Mouse (Mus musculus): ENCODE measurements around the gene Ripk1.

Gene Ripk1

DNA sequence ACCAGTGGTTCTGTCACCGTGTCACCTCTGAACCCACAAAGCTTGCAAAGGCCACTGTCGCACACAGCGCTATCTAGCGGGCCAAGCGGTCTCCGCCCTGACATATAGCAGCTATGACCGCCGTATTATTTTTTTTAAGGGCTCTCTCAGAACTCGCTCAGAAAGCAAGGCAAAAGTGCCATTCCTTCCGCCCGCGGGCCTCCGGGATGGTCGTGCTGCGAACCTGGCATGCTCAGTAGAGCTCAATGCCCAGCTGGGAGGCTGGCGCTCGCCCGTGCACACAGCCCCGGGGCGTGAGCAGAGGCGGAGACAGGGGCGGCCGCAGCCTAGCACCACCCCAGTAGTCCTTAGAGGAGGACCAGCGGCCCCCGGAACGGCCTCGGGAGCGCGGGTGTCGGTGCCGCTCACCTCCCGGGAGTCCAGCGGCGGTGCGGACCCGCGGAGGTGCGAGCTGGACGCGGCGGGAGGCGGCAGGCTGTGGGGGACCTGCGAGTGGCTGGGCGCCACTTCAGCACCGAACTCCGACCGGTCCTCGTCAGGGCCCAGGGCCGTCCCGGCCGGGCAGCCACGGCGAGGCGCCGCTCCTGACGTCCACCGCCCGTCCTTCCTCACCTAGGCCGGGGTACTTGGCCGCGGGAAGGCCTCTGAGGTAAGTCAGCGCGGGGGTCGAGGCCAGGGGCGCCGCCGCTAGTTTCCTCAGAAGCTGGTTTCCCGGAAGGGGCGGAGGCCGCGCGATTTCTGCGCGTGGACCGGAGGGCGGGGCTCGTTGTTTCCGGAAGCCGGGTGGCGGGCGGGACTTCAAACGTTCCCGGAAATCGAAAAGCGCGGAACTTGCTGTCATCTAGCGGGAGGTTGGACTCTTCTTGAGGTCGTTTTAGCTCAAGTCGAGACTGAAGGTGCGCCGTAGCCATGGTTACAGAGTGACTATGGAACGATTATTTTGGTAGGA is at the start of gene Ripk1, which contains the start of gene Serpinb6a:
Gene Ripk1, plus strand, starts transcription at position 306 of the 949 bp plus-strand sequence.
Gene Serpinb6a, minus strand, starts transcription at position 737 of the 949 bp plus-strand sequence.
- peak; percentile 87 for DNase-seq

DNA sequence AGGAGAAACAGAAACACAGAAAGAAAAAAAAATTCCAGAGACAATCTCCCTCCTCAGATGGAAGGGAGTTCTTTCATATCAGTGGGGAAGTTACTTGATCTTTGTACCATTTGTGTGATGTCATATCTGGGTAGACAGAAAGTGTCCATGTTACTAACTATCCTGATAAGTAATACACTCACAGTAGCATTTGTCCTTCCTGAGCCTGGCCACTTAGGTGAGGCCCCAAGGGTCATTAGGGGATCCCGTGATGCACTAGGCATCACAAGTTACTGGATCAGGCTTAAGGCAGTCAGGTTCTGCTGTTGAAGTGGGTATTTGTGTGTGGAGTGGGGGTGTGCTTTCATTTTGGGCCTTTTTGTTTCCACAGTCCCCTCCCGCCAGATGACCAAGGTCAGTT is 49.2 kb upstream of the Ripk1 start:
- no peak for DNase-seq

GRCm38 (mm10) chr13:33956571-33957421 is 45.4 kb upstream of the Ripk1 start:
- DNase-seq, result peak; percentile 75

- DNase-seq, result no peak
These were observed 42.4 kb upstream of the Ripk1 start for GRCm38 (mm10) chr13:33959771-33960170.

DNA sequence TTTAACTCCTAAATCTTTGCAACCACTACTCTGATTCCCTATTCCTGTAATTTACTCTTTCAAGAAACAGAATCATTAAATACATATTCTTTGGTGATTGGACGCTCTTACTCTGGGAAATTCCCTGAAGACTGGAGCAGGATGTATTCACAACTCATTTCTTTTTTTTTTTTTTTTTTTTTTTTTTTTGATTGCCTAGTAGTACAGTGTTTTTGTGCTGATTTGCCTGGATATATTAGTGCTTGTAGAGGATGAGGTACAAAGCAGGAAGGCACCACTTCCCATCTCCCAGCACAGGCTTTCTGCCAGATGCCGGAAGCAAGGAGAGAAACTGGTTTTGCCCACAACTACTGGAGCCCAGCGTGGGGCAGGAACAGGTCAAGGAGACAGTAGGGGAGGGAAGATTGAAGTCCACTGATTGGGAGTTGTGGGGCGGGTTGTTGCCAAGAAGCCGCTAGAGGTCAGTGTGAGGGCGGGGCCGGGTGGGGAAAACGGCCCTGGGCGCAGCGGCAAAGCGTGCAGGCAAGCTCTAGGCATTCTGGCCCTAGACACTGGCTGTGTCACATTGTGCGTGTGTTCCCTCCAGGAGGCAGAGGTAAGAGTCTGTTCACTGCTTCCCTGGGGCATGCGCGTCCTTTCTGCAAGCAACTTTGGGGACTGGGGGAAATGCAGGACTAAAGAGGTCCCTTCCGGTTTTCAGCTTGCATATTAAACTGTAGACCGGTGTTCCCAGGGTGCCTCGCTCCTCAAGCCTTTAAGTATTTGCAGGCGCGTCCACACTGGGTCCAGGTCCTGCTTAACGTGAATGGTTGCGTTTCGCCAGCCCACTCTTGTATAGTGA is 37.7 kb upstream of the Ripk1 start, which contains the start of gene Nqo2:
Gene Nqo2, plus strand, starts transcription at position 482 of the 841 bp plus-strand sequence.
- DNase-seq, result peak; percentile 66

GRCm38 (mm10) chr13:33965056-33966024 is 36.8 kb upstream of the Ripk1 start:
- no peak for DNase-seq

DNA sequence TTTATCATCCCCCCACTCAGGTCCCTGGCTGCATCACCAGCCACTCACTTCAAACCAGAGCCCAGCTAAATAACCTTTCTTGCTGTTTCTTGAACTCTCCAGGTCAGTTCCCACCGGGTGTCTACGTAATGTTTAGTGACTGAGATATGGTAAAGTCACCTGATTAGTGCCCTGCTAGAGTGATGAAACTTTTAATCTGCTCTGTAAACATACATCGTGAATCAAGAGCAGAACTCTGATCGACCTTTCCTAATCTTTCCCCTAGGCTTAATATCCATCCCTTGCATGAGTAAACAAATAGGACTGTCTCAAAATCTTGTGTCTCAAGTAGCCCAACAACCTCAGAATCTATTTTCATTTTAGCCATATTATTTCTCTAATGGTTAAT is 36.1 kb upstream of the Ripk1 start:
- DNase-seq, result no peak

DNA sequence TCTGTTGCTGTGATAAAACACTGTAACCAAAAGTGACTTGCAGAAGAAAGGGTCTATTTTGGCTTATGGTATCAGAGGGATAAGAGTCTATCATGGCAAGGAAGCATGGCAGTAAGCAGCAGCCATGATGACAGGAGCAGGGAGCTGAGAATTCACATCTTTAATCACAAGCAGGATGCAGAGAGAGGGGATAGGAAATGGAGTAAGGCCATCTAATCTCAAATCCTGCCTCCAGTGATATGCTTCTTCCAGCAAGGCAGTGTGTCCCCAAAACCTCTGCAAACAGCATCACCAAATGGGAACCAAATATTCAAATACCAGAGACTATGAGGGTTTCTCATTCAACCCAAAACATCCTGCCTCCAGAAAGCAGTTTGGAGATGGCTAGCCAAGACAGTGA is 35.6 kb upstream of the Ripk1 start:
- DNase-seq, result no peak

DNA sequence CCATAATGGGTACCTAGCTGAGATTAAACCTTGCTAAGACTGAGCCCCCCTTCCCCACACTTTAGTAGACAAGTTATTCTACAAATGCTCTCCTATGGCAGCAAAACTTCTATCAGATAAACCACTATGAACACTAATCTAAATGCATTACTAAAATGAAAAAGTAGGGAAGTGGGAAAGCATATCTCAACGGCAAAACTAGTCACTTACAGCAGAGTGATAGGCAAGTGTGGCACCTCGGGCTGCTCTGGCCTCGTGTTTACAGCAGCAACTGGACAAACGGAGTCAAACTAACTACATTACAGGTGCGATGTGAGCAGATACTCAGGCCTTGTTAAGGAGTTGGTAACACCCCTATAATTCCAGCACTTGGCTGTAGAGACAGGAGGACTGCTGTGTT is 12.5 kb upstream of the Ripk1 start:
- DNase-seq, result no peak

- peak; percentile 76 for DNase-seq
These were observed 7.0 kb upstream of the Ripk1 start for GRCm38 (mm10) chr13:33995197-33995596.

GRCm38 (mm10) chr13:34003058-34003457 is 895 bp downstream of the Ripk1 start:
- DNase-seq, result no peak

DNA sequence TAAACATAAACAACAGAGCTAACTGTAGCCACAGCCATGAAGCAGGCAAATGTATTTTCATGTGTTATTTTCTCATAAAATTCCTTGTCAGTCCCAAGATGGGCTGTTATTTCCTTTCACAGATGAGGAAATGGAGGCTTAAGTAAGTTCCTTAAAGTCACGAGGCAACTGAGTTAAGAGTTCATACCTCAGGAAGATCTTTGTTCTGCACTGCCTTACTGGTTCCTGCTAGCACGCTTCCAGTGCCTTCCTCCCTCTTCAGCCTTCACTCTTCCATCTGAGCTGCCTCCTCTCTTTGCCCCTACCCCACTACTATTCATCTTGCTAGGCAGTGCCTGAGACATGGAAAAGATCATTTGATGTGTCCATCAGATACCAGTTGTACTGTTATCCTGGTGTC is 5.1 kb downstream of the Ripk1 start:
- no peak for DNase-seq

- peak; percentile 57 for DNase-seq
These were observed 14.9 kb downstream of the Ripk1 start for GRCm38 (mm10) chr13:34016927-34017569.

DNA sequence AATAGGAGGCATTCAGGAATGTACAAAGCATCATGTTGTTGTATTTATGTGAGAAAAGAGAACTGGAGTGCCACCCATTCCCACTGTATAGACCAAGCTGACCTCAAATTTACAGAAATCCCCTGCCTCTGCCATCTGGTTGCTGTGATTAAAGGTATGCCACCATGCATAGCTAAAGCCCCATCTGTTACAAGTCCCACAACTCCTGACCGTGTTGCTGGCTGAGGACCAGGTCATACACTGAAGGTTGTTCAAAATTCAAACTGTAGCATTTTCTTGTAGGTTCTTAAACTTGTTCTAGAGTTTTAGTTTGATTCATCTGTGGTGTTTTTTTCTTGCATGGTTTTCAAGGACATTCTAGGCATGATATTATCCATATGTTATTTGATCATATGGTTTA is 16.4 kb downstream of the Ripk1 start:
- DNase-seq, result no peak

- no peak for DNase-seq
These were observed 19.8 kb downstream of the Ripk1 start for GRCm38 (mm10) chr13:34021998-34022397.

DNA sequence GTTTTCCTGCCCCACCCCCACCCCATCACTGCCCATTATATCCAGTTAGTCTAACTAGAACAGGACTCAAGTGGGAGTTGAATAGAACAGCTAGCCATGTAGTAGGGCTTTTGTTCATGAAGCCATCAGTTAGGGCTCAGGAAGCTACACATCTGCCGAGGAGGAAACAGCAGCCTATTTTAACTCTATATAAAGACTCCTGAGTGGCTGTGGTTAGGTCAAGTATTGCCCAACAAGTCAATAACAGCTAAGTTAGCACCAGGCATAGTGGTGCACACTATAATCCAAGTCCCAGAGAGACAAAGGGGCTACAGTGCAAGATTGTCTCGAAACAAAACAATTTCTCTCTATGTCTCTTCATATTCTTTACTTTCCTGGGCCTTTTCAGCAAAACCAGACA is 29.9 kb downstream of the Ripk1 start:
- no peak for DNase-seq

GRCm38 (mm10) chr13:34035424-34035823 is 33.3 kb downstream of the Ripk1 start:
- peak; percentile 45 for DNase-seq

GRCm38 (mm10) chr13:34036726-34037125 is 34.6 kb downstream of the Ripk1 start:
- no peak for DNase-seq

DNA sequence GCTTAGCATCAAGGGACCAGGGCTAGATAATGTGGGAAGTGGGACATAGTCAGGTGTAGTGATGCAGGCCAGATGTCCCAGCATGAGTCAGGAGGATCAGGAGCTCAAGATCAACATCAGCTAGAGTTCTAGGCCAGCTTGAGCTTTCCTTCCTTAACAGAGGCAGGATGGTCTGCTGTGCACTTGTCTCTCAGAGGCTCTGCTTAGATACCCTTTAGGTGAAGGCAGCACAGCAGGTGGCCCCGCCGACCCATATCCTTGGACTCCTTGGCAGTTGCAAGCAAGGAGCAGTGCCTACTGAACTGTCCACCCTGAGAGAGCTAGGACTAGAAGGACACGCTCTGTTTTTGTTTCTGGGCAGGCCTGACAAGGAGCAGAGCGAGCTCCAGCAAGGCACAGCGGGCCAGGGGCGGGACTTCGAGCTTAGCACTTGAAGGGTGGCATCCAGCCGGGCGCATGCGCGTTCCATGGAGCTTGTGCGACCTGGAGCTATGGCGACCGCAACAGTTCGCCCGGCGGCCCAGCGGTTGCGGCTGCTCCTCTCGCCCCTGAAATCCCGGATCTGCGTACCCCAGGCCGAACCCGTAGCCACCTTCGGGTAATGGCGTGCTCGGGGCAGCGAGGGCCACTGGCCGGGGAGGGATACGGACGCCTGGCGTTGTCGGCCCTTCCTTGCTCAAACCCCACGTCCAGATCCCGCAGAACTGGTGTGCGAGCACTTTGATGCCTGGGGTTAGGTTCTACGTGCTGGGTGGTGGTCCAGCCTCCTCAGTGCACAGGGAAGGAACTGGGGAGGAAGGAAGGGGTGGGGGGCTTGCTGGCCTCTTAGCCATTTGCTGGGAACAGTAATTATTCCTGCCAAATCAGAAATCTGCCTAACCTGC is 35.3 kb downstream of the Ripk1 start, which contains the start of gene Bphl:
Gene Bphl, plus strand, starts transcription at position 426 of the 884 bp plus-strand sequence.
- peak; percentile 95 for DNase-seq

DNA sequence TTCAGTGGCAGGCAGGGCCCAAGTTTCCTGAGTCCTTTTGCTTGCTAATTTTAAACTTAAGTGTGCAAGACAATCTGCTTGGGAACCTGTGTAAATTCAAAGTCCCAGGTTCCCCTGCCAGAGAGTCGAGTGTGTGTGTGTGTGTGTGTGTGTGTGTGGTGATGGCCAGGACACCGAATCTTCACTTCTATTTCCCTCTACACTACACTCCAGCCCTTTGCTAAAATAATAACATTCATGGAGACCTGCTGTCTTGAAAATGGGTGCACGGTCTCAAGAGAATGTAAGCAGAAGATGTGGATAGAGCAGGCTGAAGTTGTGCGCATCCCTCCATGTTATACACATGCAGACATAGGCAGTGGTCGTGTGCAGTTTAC is 35.9 kb downstream of the Ripk1 start:
- no peak for DNase-seq
